Mouse (Mus musculus) liver, embryonic 15.5 days (tissue): ENCODE results near the gene Galnt2. TPM values are rescaled to one million over a fixed set of nuclear protein-coding genes. Genes with fewer than 3 reads are reported as not detected.

Experiments
- ATAC-seq: fragments of 200-750 bp; cut with Nextera tagmentation; 2 replicates; pipeline ENCODE4 v1.8.0; 2017; ENCODE audit warnings: moderate number of reproducible peaks, mild to moderate bottlenecking, moderate library complexity; ENCODE audit not compliant: insufficient read depth
- H3K27ac ChIP-seq: fragments of 300-500 bp; sonication (generic); replicated peaks from 2 replicates; pipeline ENCODE4 v1.5.1; 2015; ENCODE audit warnings: mild to moderate bottlenecking, inconsistent platforms
- H3K27me3 ChIP-seq: fragments of 300-500 bp; sonication (generic); 2 replicates; pipeline ENCODE4 v1.6.1; 2015; ENCODE audit warnings: mild to moderate bottlenecking, inconsistent platforms
- H3K36me3 ChIP-seq: fragments of 300-500 bp; sonication (generic); replicated peaks from 2 replicates; pipeline ENCODE4 v1.6.1; 2015; ENCODE audit warnings: moderate library complexity, mild to moderate bottlenecking, inconsistent platforms
- H3K4me1 ChIP-seq: fragments of 300-500 bp; sonication (generic); replicated peaks from 2 replicates; pipeline ENCODE4 v1.6.1; 2015; ENCODE audit warnings: inconsistent platforms
- H3K4me2 ChIP-seq: fragments of 300-500 bp; sonication (generic); 2 replicates; pipeline ENCODE4 v1.6.1; 2015; ENCODE audit warnings: moderate library complexity, mild to moderate bottlenecking, inconsistent platforms
- H3K4me3 ChIP-seq: fragments of 300-500 bp; sonication (generic); replicated peaks from 2 replicates; pipeline ENCODE4 v1.5.1; 2015; ENCODE audit warnings: mild to moderate bottlenecking, inconsistent platforms
- H3K9ac ChIP-seq: fragments of 300-500 bp; sonication (generic); 2 replicates; pipeline ENCODE4 v1.6.1; 2015; ENCODE audit warnings: moderate library complexity, mild to moderate bottlenecking, inconsistent platforms
- H3K9me3 ChIP-seq: fragments of 300-500 bp; sonication (generic); replicated peaks from 2 replicates; pipeline ENCODE4 v1.6.1; 2016; ENCODE audit warnings: inconsistent platforms
- WGBS: fragments of 180-500 bp; shearing (Covaris S2); methylation state at CpG from one replicate; pipeline ENCODE4 v1.1.7; 2015; ENCODE audit warnings: mixed read lengths; ENCODE audit not compliant: insufficient replicate concordance; 5-methylcytosine and 5-hydroxymethylcytosine counted together
- polyA plus RNA-seq: library from polyadenylated mRNA; unstranded; fragments of >200 nt; fragmentation: Nextera tagmentation; extraction: Ambion mirVana; gene quantifications from 2 replicates; pipeline ENCODE4 v1.2.1, GENCODE M21; 2015

Gene Galnt2
- polyA plus RNA-seq, 1 experiment from 2014 or later: 17.0 TPM

DNA sequence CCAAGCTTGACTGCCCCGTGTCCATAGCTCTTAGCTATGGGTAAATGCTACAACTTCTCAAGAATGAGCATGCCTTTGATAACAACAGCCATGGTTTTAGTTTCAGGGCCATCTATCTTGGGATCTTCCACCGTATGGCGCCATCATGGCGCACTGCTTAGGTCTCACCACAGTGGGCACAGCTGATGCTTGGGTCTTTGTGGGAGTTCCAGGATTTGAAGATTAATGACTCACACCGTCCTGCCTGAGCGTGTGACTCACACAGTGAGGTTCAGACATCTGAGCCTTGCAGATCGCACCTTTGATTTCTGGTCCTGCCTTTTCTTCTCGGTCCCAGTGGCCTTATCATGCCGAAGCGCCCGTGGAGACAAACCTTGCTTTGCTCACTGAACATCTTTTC, 39.7 kb downstream of the Galnt2 start:
- H3K4me1 ChIP-seq: peaks cover 27% of the 10 kb centered on the region
- no peak for ATAC-seq
- H3K27ac ChIP-seq: no peak overlapping the region

DNA sequence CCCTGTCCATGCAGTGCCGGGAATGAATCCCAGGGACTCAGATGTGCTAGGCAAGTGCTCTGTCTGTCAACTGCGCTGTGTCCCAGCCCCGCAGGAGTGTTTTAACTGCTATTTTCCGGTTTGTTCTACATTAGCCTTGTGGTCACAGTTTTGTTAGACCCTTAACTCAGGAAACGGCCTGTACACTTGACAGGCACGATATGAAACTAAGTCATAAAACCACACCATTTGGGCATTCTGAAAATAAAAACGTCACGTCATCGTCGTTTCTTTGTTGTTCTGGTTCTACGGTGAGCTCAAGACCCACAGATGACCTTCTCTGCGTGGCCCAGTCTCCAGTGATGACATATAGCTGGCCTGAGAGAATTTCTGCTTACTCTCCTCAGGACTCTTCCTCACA, 40.3 kb downstream of the Galnt2 start:
- no peak for ATAC-seq
- Histone ChIP-seq H3K4me2 (no peak overlapping the region), H3K9ac (no peak overlapping the region), H3K4me3 (no peak overlapping the region), H3K9me3 (no peaks in the 10 kb centered on the region), H3K36me3 (0 out of 2 replicates have a peak, but pooled peaks cover 7% of the 10 kb centered on the region), H3K27ac (no peak overlapping the region), H3K4me1 (peaks cover 22% of the 10 kb centered on the region), H3K27me3 (no peaks in the 10 kb centered on the region)
- 18% methylated on average over 12 of the region's 12 CpGs for WGBS

More for the DNA sequence above, 39.7 kb downstream of the Galnt2 start:
- Histone ChIP-seq H3K9me3 (no peaks in the 10 kb centered on the region), H3K9ac (no peak overlapping the region), H3K36me3 (0 out of 2 replicates have a peak, but pooled peaks cover 3% of the 10 kb centered on the region), H3K27me3 (no peaks in the 10 kb centered on the region), H3K4me3 (no peak overlapping the region), H3K4me2 (no peak overlapping the region)
- 31% methylated on average over 11 of the region's 11 CpGs for WGBS

DNA sequence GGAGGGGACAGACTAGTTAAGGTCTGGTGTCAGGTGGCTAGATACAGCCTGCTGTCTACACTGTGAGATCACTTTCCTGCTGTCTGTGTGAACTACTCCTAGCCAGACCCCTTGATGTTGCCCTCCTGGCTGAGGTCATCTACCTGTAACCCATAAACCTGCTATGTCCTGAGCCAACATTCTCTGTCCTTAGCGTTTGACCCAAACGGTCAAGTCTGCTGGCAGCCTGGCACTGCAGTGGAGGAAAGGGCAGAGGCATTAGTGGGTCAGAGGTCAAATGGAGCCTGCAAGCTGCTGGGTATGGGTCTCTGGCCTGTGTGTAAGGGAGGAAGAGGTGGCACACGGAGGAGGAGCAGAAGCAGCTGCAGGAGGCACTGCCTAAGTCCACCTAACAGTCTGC, 41.6 kb downstream of the Galnt2 start:
- Histone ChIP-seq H3K4me1 (peaks cover 25% of the 10 kb centered on the region), H3K4me2 (no peak overlapping the region), H3K27ac (no peak overlapping the region), H3K36me3 (0 out of 2 replicates have a peak, but pooled peaks cover 7% of the 10 kb centered on the region), H3K9ac (no peak overlapping the region), H3K9me3 (no peaks in the 10 kb centered on the region), H3K4me3 (no peak overlapping the region), H3K27me3 (no peaks in the 10 kb centered on the region)
- 49% methylated on average over 3 of the region's 3 CpGs for WGBS
- ATAC-seq: no peak

DNA sequence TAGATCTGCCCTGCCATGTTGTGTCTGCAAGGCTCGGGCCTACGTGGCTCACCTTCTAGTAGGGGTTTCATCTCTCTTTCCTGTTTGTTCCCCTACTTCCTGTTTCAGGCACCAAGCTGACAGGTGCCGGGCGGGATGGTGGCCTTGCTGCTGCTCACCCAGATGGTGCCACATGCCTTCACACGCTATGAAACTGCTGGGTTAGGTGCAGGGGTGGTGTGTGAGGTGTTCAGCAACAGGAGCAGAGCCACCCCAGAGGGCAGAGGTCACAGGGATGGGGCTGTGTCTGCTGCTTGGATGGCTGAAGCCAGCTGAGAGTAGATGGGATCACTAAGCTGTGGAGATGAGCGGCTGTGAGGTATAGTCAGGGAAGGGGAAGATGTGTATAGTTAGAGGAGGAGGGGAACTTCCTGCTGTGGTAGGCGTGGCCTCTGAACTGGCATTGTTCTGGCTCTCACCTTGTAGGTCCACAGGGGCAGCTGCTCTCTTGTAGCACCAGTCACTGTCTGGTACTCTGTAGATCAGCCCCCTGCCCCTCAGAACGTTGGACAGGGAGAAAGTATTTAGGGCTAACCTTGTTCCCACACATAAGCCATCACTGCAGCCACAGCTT, 42.5 kb downstream of the Galnt2 start:
- no peak overlapping the region for H3K4me2 ChIP-seq
- no peaks in the 10 kb centered on the region for H3K9me3 ChIP-seq
- H3K9ac ChIP-seq: no peak overlapping the region
- H3K4me3 ChIP-seq: no peak overlapping the region
- H3K27me3 ChIP-seq: no peaks in the 10 kb centered on the region
- no peak for ATAC-seq
- WGBS: 35% methylated on average over 8 of the region's 8 CpGs
- H3K27ac ChIP-seq: no peak overlapping the region
- H3K36me3 ChIP-seq: 0 out of 2 replicates have a peak, but pooled peaks cover 7% of the 10 kb centered on the region
- H3K4me1 ChIP-seq: peaks cover 33% of the 10 kb centered on the region

DNA sequence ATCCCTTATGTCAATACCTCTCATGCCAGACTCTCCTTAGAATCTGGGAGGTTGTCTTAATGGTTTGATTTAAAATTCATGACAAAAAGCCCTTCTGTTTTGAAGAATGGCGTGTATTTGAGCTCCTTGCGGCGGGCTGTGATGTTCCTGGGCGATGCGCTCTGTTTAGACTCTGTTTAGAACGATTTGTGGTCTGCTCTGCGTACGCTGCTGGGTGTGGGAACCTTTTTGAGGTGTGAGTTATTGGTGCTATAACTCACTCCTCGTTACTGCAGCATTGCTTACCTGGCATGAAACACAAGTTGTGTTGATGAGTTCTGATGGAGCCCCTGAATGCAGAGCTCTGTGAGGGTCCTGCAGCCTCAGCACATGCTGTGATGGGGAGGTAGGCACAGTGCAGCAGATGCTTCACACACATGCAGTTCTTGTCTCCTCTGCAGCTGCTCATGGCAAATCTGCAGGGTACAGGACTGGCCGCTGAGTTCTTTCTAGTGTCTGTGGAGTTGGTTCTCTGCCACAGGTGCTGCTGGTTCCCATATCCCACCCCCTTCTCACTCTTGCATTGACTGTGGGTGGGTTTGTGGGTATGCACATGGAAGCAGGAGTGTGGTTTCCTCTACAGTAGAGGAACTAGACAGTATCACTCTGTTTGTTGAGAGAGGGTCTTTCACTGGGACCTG, 43.4 kb downstream of the Galnt2 start:
- H3K9ac ChIP-seq: no peak overlapping the region
- peaks cover 40% of the 10 kb centered on the region for H3K4me1 ChIP-seq
- 74% methylated on average over 10 of the region's 10 CpGs for WGBS
- no peaks in the 10 kb centered on the region for H3K27me3 ChIP-seq
- H3K27ac ChIP-seq: no peak overlapping the region
- H3K4me3 ChIP-seq: no peak overlapping the region
- no peaks in the 10 kb centered on the region for H3K9me3 ChIP-seq
- 0 out of 2 replicates have a peak, but pooled peaks cover 7% of the 10 kb centered on the region for H3K36me3 ChIP-seq
- no peak for ATAC-seq
- H3K4me2 ChIP-seq: no peak overlapping the region

DNA sequence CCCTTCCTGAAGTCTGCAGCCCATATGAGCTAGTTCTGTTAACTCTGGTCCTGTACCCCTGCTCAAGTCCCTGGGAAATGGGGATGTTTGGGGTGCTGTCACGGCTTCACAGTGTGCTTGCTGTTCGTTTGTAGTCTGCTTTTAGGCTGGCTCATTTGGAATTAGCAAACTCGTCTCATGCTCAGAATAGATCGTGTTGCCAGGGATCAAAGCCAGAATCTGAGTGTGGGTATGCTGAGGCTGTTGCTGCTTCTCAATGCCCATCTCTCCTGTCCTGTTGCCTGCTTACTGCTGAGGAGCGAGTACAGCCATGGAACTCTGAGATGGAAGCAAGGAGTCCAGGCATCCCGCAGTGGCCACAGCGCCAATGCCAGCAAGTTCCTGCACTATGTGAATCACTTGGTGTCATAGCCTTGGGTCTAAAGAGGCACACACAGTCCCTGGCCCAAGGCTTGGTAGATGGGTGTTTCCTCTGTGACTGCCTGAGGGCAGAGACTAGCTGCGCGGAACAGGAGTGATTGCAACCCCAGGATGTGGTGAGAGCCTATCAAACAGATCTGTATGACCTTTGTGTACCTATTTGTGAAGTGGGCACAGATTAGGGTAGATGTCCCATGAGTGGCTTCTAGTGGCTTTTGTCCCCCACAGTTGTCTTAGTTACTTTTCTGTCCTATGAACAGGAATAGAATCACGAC, 44.3 kb downstream of the Galnt2 start:
- Histone ChIP-seq H3K4me1 (peaks cover 43% of the 10 kb centered on the region), H3K9ac (no peak overlapping the region), H3K27ac (no peak overlapping the region), H3K36me3 (0 out of 2 replicates have a peak, but pooled peaks cover 7% of the 10 kb centered on the region), H3K4me2 (no peak overlapping the region), H3K27me3 (no peaks in the 10 kb centered on the region), H3K4me3 (no peak overlapping the region), H3K9me3 (no peaks in the 10 kb centered on the region)
- ATAC-seq: no peak
- 77% methylated on average over 10 of the region's 10 CpGs for WGBS

DNA sequence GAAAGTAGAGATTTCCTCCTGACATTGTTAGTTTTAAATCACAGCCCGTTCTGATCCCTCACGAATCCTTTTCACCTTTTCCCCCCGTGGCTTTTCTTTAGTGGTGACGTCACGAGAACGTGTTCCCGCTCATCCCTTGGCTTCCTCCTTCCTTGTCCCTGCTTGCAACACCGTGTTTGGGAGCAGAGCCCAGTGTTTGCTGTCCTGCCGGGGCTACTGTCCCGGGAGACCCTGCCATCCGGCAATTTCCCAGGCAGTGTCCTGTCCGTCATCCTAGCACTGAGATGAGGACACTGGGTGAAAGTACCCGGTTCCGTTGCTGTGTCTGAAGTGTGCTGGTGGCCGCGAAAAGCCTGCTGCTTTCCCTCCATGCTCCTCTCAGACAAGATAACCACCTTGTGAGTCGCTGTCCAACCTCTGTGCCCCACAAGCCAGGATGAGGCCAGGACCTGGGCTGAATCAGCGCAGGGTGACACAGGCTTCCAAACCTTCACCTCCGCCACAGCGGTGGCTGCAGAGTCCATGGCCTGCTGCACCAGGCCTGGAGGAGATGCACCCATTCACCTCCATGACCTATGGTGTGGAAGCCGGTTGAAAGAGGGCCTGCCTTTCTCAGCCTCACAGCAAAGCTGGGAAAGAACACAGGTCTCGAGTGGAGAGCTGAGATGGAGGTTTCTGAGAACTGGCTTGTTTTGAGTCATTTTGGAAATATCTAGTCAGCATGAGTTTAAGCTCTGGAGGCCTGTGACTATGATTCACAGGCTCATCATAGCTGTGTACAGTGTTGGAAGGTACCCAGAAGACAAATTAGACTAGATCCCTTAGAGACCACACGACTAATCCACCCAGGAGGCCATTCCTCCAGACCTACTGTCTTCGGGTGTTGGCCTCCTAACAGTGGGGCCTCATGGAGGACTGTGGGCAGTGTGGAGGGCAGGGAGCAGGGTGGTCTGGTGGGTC, 47.0 kb downstream of the Galnt2 start:
- Histone ChIP-seq H3K4me1 (peaks cover 34% of the 10 kb centered on the region), H3K4me2 (no peak overlapping the region), H3K27ac (peak overlapping the region; percentile 69), H3K9ac (no peak overlapping the region), H3K9me3 (no peaks in the 10 kb centered on the region), H3K4me3 (no peak overlapping the region), H3K36me3 (0 out of 2 replicates have a peak, but pooled peaks cover 7% of the 10 kb centered on the region), H3K27me3 (no peaks in the 10 kb centered on the region)
- WGBS: 58% methylated on average over 24 of the region's 24 CpGs
- no peak for ATAC-seq

DNA sequence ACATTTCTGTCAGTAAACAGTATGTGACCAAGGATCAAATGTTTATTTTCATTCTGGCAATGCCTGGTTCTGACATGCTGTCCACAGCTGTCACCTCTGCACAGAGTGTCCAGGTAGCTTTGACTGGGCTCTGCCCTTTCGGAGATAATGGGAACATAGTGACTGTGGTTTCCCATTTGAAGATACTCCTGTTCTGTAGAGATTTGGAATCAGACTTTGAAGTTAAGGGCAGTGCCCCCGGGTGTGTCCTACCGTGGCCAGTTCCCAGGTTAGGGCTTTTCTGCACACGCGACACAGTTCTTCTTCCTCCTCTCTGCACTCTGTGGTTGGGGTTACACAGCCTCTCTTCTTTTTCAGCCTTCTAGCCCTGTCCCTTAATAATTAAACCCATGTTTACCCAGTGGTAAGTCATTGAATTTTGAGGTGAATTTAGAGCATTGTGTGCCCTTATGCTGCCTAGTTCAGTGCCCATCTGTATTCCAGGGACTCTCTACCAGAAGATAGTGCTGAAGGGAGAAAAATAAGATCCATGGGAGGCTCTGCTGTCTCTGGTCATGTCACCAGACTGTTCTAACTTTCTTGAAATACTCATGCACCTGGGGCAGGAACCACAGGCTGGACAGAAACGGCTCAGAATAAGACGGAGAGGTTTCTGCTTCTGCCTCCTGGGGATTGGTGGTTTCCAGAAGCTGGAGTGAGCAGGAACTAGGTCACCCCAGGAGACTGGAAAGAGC, 47.9 kb downstream of the Galnt2 start:
- WGBS: 39% methylated on average over 7 of the region's 7 CpGs
- Histone ChIP-seq H3K9me3 (no peaks in the 10 kb centered on the region), H3K27ac (peak overlapping the region; percentile 69), H3K4me1 (peaks cover 37% of the 10 kb centered on the region), H3K27me3 (no peaks in the 10 kb centered on the region), H3K4me2 (peak overlapping the region; percentile 11), H3K4me3 (no peak overlapping the region), H3K36me3 (0 out of 2 replicates have a peak, but pooled peaks cover 7% of the 10 kb centered on the region), H3K9ac (no peak overlapping the region)
- ATAC-seq: peak; percentile 54

DNA sequence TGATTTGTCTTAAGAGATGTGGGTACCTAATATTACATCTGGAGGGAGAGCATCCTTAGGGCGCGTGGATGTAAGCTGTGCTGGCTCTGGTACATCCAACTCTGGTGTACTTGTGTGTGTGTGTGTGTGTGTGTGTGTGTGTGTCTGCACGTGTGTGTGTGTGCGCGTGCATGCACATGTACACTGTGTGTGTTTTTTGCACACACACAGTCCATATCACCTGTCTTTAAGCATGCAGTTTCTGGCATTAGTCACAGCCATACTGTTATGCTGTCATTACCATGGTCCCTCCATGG, 48.4 kb downstream of the Galnt2 start:
- 82% methylated on average over 5 of the region's 5 CpGs for WGBS
- H3K4me1 ChIP-seq: peaks cover 37% of the 10 kb centered on the region
- H3K4me2 ChIP-seq: peak overlapping the region; percentile 11; the same call in 1 of the 2 replicates
- H3K36me3 ChIP-seq: 0 out of 2 replicates have a peak, but pooled peaks cover 7% of the 10 kb centered on the region
- H3K27me3 ChIP-seq: no peaks in the 10 kb centered on the region
- no peaks in the 10 kb centered on the region for H3K9me3 ChIP-seq
- no peak overlapping the region for H3K27ac ChIP-seq
- no peak for ATAC-seq
- H3K9ac ChIP-seq: no peak overlapping the region
- no peak overlapping the region for H3K4me3 ChIP-seq
